Mouse (Mus musculus) small intestine, adult 2 months (tissue): Measurements from ENCODE around the gene Nipal3.

Experiments
- CTCF ChIP-seq: fragments of 200-500 bp; IDR thresholded peaks from 2 replicates; pipeline ENCODE4 v1.5.1; 2012; ENCODE audit warnings: low read depth, mild to moderate bottlenecking, control low read depth, inconsistent platforms, low read length, moderate library complexity, mixed read lengths; ENCODE audit not compliant: insufficient replicate concordance, insufficient read length; ENCODE audit errors: extremely low read depth
- POLR2A ChIP-seq: fragments of 200-500 bp; IDR thresholded peaks from 2 replicates; pipeline ENCODE4 v1.6.1; 2012; ENCODE audit warnings: low read depth, mild to moderate bottlenecking, control low read depth, inconsistent platforms, low read length, moderate library complexity

GRCm38 (mm10) chr4:135498136-135498535 lies 3.3 kb upstream of the Nipal3 start:
- TF ChIP-seq POLR2A (no peak), CTCF (no peak)
